8 mouse cellular contexts compared by ENCODE assay signal in genomic region chr6:59209299-59209707, GRCm38 (mm10). TPM values are rescaled to one million over a fixed set of nuclear protein-coding genes. Genes with fewer than 3 reads are reported as not detected.
A peak's percentile ranks its signal among the peaks of the same experiment; 100 is the strongest.
DNase-seq lines count a peak whose midpoint lies in the region; ATAC-seq and TF ChIP-seq lines count a peak whose summit lies in the region.

No protein-coding gene starts in this region.

- no peak for TF ChIP-seq POLR2A in cerebellum, adult 2 months (IDR thresholded peaks at IDR 0.05; ENCODE audit: borderline replicate concordance, insufficient read depth, low read length)

- peak overlapping the region; percentile 94 for H3ac ChIP-seq in C2C12 (ENCODE audit: control insufficient read depth, insufficient read length, low read depth)

- H3K4me2 ChIP-seq in hindbrain, embryonic 11.5 days (replicated peaks; ENCODE audit: low read depth, low read length) = peak overlapping the region; percentile 46
- H3K4me2 ChIP-seq in limb, embryonic 12.5 days = peak overlapping the region; percentile 64
- H3K4me2 ChIP-seq in midbrain, embryonic 15.5 days = peak overlapping the region; percentile 70

- peak overlapping the region; percentile 68 for H3K4me3 ChIP-seq in cerebellum, adult 2 months (replicated peaks; ENCODE audit: insufficient read depth, low read depth, low read length)
- H3K4me3 ChIP-seq in C2C12 (ENCODE audit: insufficient read depth, poor library complexity, severe bottlenecking) = peak overlapping the region; percentile 59
- peak overlapping the region; percentile 59 for H3K4me3 ChIP-seq in hindbrain, embryonic 11.5 days (ENCODE audit: low read depth, low read length)
- H3K4me3 ChIP-seq in limb, embryonic 12.5 days (replicated peaks) = peak overlapping the region; percentile 72
- peak overlapping the region; percentile 94 for H3K4me3 ChIP-seq in midbrain, embryonic 15.5 days

- H3K9me3 ChIP-seq in hindbrain, embryonic 11.5 days (ENCODE audit: control insufficient read depth, low read length) = no peaks in the 10 kb centered on the region
- H3K9me3 ChIP-seq in limb, embryonic 12.5 days = 0 out of 2 replicates have a peak, but pooled peaks cover 3% of the 10 kb centered on the region
- no peaks in the 10 kb centered on the region; the same call in 1 of the 2 replicates for H3K9me3 ChIP-seq in midbrain, embryonic 15.5 days

- H3K79me3 ChIP-seq in C2C12 (ENCODE audit: low read depth) = no peaks in the 10 kb centered on the region

- TF ChIP-seq CTCF in cerebellum, adult 2 months (IDR thresholded peaks at IDR 0.05; ENCODE audit: borderline replicate concordance, insufficient read depth, low read depth, low read length) = 0 out of 2 replicates have a peak, but pooled peaks have one; percentile 3
- TF ChIP-seq CTCF in C2C12 (IDR thresholded peaks at IDR 0.05; ENCODE audit: control insufficient read depth, insufficient read depth, insufficient read length) = no peak

- H3K27me3 ChIP-seq in cerebellum, adult 2 months (ENCODE audit: control insufficient read depth, insufficient read depth, low read length) = no peaks in the 10 kb centered on the region
- H3K27me3 ChIP-seq in C2C12 (ENCODE audit: control insufficient read depth, insufficient read depth, insufficient read length) = no peaks in the 10 kb centered on the region
- H3K27me3 ChIP-seq in hindbrain, embryonic 11.5 days (ENCODE audit: control insufficient read depth, insufficient read depth, low read length) = no peaks in the 10 kb centered on the region
- H3K27me3 ChIP-seq in limb, embryonic 12.5 days = no peaks in the 10 kb centered on the region
- H3K27me3 ChIP-seq in midbrain, embryonic 15.5 days (replicated peaks) = no peaks in the 10 kb centered on the region

- ATAC-seq in hindbrain, embryonic 11.5 days (ENCODE audit: low FRiP score) = peak; percentile 72
- ATAC-seq in limb, embryonic 12.5 days (ENCODE audit: insufficient number of reproducible peaks, insufficient read depth, low FRiP score, low TSS enrichment, low read depth) = peak; percentile 81; the same call in 1 of the 2 replicates
- peak; percentile 83 for ATAC-seq in midbrain, embryonic 15.5 days (replicated peaks)

- no peaks in the 10 kb centered on the region for H3K36me3 ChIP-seq in C2C12 (ENCODE audit: control insufficient read depth, insufficient read depth)
- H3K36me3 ChIP-seq in hindbrain, embryonic 11.5 days (ENCODE audit: control insufficient read depth, insufficient read depth, low read length) = no peaks in the 10 kb centered on the region
- peaks cover 12% of the 10 kb centered on the region; the same call in 1 of the 2 replicates for H3K36me3 ChIP-seq in limb, embryonic 12.5 days
- no peaks in the 10 kb centered on the region for H3K36me3 ChIP-seq in midbrain, embryonic 15.5 days (replicated peaks)

- peak overlapping the region; percentile 36 for H3K27ac ChIP-seq in cerebellum, adult 2 months (ENCODE audit: insufficient read depth, low read length)
- no peak overlapping the region; the same call in 1 of the 2 replicates for H3K27ac ChIP-seq in hindbrain, embryonic 11.5 days (ENCODE audit: low read depth, low read length)
- H3K27ac ChIP-seq in limb, embryonic 12.5 days = peak overlapping the region; percentile 80; the same call in 1 of the 2 replicates
- peak overlapping the region; percentile 89 for H3K27ac ChIP-seq in midbrain, embryonic 15.5 days

- no peaks in the 10 kb centered on the region for H3K79me2 ChIP-seq in C2C12 (ENCODE audit: control insufficient read depth, insufficient read depth)

- WGBS in cerebellum, adult 2 months = 7% methylated on average over 5 of the region's 5 CpGs
- WGBS in hindbrain, embryonic 11.5 days = 46% methylated on average over 5 of the region's 5 CpGs
- WGBS in limb, embryonic 12.5 days = 44% methylated on average over 5 of the region's 5 CpGs
- WGBS in midbrain, embryonic 15.5 days = 34% methylated on average over 5 of the region's 5 CpGs

- DNase-seq in cerebellum, adult 2 months = peak in 1 of 2 experiments; percentile 55
- no peak for DNase-seq in cerebellum, adult 9-10 months
- DNase-seq in cerebellum, postnatal 10 days = peak; percentile 35 to 40
- DNase-seq in hindbrain, embryonic 11.5 days (ENCODE audit: low spot score) = no peak
- no peak for DNase-seq in embryo, embryonic 10.5 days (ENCODE audit: low spot score)

- peak overlapping the region; percentile 77 for H3K9ac ChIP-seq in hindbrain, embryonic 11.5 days (ENCODE audit: low read depth, low read length)
- peak overlapping the region; percentile 85 for H3K9ac ChIP-seq in limb, embryonic 12.5 days (replicated peaks)
- H3K9ac ChIP-seq in midbrain, embryonic 15.5 days = peak overlapping the region; percentile 97

- no peaks in the 10 kb centered on the region; the same call in 1 of the 2 replicates for H3K4me1 ChIP-seq in cerebellum, adult 2 months (ENCODE audit: control insufficient read depth, insufficient read depth, low read length)
- H3K4me1 ChIP-seq in hindbrain, embryonic 11.5 days (replicated peaks; ENCODE audit: control insufficient read depth, insufficient read depth, low read length) = 0 out of 2 replicates have a peak, but pooled peaks cover 2% of the 10 kb centered on the region
- H3K4me1 ChIP-seq in limb, embryonic 12.5 days (replicated peaks) = peaks cover 7% of the 10 kb centered on the region; the same call in 1 of the 2 replicates
- H3K4me1 ChIP-seq in midbrain, embryonic 15.5 days = peaks cover 9% of the 10 kb centered on the region

TF ChIP-seq in C2C12, 6 proteins besides CTCF, POLR2A, EP300 and RAD21:
- TF ChIP-seq USF1 (IDR thresholded peaks at IDR 0.05; ENCODE audit: low read depth) (peak; percentile 51), MYOD1 (IDR thresholded peaks at IDR 0.05; ENCODE audit: control insufficient read depth, insufficient read length, low read depth) (no peak)

RNA-seq across cellular contexts. Expression of gene Tigd2, which starts 0.6 kb away (rescaled TPM):
- 7.6 and 8.8 TPM in 2 replicates for polyA plus RNA-seq in cerebellum, adult 2 months (2012; rRNA removed)
- 2.9 TPM for polyA plus RNA-seq in C2C12 (2012; fragmentation: generic; extraction: Trizol)
- 10.2 and 13.2 TPM in 2 replicates for polyA plus RNA-seq in hindbrain, embryonic 11.5 days (2014; fragmentation: Nextera tagmentation; extraction: Ambion mirVana)
- 11.2 and 13.0 TPM in 2 replicates for polyA plus RNA-seq in limb, embryonic 12.5 days (2016; fragmentation: Nextera tagmentation; extraction: Ambion mirVana)
- 11.5 TPM in 2 replicates for polyA plus RNA-seq in midbrain, embryonic 15.5 days (2015; fragmentation: Nextera tagmentation; extraction: Ambion mirVana)

Comparison
In these comparisons a context has a peak if more than half of its experiments do, and no peak if none do; other contexts are left out.
1. DNase-seq: peak in cerebellum, postnatal 10 days (2 of 2); none in cerebellum, adult 9-10 months (single experiment), hindbrain, embryonic 11.5 days (single experiment) and embryo, embryonic 10.5 days (single experiment).
2. Peak in every context shown above with its lines, with median percentiles within 50 percentile points of each other: H3K4me3 ChIP-seq, ATAC-seq, H3K4me2 ChIP-seq and H3K9ac ChIP-seq.